Mouse (Mus musculus) right cerebral cortex, postnatal 10 days (tissue): ENCODE results near the gene Luzp2.
A peak's percentile ranks its signal among the peaks of the same experiment; 100 is the strongest.

ENCODE experiments used
- DNase-seq, 2 experiments: peaks; one replicate each; pipeline ENCODE4 v3.0.0; 2021; ENCODE audit warnings: low spot score in 2 of 2

Gene Luzp2

GRCm38 (mm10) chr7:54835372-54835851 lies at the start of gene Luzp2:
Gene Luzp2 (plus strand): TSS chr7:54835498.
- peak; percentile 63 to 64 for DNase-seq

DNA sequence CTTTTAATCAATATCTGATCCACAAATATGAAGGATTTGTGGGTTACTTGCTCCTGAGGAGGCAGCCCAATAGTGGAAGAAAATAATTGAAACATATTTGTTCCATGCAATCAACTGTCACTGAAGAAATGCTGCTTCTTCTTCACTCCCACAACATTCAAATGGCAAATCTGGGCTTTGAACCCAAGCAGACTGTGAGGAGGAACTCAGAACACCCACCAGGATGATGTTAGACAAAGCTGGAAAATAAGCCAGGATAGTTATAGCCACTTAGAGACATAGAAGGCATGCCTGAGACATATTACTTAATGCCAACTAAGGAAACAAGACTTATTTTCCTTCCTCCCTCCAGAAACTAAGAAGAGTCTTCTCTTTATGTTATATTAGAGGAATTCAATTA lies 47.8 kb upstream of the Luzp2 start:
- DNase-seq = no peak

- DNase-seq = no peak
Observed at GRCm38 (mm10) chr7:54818606-54819005, 16.7 kb upstream of the Luzp2 start.

DNA sequence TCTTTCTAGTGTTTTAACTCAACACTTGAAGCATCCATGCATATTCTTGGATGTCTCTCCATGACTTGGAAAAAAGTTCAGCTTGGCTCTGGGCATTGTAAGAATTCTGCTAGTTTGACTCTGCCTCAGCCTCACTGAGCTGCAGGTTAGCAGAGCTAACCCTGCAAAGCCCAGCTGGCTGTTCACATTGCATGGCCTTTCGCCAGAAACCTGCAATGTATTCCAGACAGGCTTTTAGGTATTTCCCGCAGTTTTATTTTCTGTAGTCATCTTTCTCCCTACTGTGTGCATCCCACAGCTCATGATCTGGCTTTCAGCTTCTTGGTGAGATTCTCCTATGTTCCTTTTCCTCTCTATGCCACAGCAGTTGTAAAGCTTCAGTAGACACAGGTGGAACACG lies 6.5 kb upstream of the Luzp2 start:
- DNase-seq = no peak

DNA sequence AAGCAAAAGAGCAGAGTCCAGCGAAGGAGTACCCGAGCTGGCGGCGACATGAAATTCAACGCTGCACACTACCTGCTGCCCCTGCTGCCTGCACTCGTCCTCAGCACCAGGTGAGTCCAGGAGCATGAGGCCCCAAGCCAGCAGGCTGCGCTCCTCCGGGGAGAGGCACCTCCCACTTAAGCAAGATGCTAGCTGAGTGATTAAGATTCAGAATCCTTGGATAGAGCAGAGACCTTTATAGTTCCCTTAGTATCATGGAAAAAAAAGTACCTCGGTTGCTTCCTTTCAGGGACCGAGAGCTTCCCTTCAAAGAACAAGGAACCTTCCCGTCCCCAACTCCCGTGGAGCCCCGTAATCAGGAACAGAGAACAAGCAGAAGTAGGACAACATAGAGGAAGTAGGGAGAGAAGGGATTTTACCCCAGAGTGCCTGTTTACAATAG lies 634 bp downstream of the Luzp2 start:
- DNase-seq = peak in 1 of 2 experiments; percentile 36

DNA sequence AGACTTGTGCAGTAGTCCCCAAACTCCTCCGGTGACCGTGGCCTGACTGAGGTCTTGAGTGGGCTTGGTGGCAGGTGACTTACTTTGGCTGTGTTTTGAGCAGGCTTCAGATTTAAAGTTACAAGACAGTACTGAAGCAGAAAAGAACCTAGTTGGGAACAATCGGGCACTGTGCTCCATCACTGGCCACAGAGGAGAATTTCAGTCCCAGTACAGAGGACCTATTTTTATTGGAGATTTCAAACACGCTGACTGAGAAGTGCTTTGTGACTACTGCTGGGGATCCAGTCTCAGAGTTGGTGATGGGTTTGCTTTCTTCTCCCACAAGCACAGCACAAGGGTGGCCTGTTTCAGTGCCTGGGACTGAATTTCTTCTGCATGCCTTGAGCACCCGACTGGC lies 1.1 kb downstream of the Luzp2 start:
- peak; percentile 65 to 71 for DNase-seq

GRCm38 (mm10) chr7:54842807-54843335 lies 7.6 kb downstream of the Luzp2 start:
- DNase-seq = no peak

DNA sequence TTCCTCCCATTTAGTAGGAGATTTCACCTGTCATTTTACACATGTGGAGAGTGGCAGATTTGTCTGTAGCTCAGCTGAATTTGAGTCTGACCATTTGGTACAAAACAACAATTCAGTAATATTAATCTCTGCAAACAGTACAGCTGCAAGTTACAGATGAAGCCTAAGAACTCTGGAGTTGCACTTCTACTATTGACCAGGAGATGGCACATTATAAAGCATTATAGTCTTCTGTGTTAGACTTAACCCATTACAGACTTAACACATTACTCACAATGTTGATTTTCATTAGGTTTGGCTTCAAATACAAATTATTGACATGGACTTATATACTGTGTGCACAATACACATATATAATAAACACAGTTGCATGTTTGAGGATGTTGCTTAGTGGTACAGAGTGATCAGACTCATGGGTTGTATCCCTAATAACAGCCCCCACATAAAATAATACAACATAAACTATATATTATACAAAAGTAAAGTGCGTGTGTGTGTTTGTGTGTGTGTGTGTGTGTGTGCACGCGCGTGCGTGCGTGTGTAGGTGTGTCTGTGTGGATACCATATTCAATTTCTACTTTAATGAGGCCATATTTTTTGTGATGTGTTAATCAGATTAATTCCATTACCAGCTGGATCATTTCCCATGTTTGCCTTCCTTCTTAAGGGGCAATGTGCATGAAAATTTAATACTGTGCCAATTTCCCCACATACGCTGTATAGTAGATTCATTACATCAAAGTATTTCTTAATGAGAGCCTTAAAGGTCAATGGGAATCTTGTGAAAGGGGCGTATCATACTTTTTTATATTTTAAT lies 10.8 kb downstream of the Luzp2 start:
- no peak for DNase-seq

GRCm38 (mm10) chr7:54846692-54847020 lies 11.4 kb downstream of the Luzp2 start:
- no peak for DNase-seq

DNA sequence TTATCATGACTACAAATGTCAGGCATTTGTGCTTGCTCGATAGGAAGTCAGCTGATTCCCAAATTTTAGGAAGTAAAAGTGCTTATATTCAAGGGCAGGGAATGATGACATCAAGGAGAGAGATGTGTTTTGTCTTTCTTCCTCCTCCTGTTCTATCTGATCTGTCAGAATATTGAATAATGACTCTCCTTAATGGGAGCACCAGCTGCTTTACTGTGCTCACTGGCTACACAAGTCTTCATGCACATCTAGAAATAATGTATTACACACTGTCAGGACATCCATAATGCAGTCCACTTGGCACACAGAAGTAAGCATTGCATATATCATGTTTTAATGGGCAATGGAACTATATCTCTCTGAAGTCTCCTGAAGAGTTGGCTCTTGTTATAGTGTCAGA lies 17.6 kb downstream of the Luzp2 start:
- no peak for DNase-seq

DNA sequence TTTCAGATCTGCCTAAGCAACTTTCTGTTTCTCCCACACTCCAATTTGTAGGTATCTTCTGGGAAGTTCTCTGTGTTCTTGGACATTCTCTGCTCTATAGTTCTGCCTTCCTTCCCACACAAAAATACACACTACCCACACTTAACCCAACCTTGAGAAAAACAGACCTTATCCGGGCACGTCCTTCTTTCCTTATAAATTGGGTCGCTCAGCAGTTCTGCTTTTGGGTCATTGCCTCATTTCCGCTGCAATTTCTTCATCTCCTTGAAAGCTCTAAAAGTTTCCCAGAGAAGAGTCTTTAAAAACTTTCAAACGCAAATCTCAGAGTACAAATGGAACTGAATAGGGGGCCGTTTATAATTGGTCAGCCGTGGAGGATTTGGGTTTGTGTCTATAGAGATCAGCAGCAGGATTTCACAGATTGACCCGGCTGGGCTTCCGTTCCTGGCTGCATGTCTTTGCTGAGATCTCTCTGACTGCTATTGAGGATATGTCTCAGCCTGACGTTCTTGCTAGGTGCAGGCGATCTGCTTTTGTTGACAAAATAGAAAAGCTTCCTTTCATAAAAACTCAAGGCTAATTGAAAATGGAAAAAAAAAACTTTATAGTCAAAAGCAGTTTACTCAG lies 26.0 kb downstream of the Luzp2 start:
- peak; percentile 34 to 41 for DNase-seq

GRCm38 (mm10) chr7:54878928-54879644 lies 43.8 kb downstream of the Luzp2 start:
- no peak for DNase-seq

GRCm38 (mm10) chr7:54893709-54894627 lies 58.7 kb downstream of the Luzp2 start:
- no peak for DNase-seq

GRCm38 (mm10) chr7:54898589-54898988 lies 63.3 kb downstream of the Luzp2 start:
- DNase-seq = no peak

- peak in 1 of 2 experiments; percentile 28 for DNase-seq
Observed at GRCm38 (mm10) chr7:54909958-54910357, 74.7 kb downstream of the Luzp2 start.

- DNase-seq = no peak
Observed at GRCm38 (mm10) chr7:54914030-54914429, 78.7 kb downstream of the Luzp2 start.

DNA sequence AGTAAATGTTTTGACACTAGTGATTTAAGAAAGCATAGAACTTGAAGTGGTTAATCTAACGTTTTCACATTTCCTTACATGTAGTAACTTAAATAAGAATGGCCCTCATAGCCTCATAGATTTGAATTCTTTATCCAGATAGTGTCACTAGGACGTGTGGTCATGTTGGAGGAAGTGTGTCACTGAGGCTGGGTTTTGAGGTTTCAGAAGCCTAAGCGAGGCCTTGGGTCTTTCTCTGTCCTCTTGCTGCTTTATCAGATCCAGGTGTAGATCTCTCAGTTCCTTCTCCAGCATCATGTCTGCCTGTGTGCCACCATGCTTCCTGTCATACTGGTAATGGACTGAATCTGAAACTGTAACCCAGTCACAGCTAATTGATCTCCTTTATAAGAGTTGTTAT lies 86.7 kb downstream of the Luzp2 start:
- no peak for DNase-seq

GRCm38 (mm10) chr7:54956759-54957158 lies 121.5 kb downstream of the Luzp2 start:
- DNase-seq = no peak

DNA sequence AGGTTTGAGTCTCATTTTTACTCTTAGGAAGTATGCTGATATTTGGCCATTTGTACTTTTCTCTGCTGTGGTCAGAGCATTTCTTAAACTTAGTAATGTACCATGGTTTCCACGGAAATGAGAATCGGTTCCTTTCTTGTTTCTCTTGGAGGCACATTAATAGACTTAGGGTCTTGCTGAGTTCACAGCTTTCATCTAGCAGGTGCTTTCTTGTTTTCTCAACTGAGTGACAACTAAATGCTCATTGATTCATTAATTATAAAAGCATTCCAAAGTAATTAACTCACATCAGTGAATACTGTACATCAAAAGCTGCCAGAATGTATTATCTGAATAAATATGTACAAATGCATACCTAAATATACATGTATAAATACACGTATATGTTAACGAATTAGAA lies 127.4 kb downstream of the Luzp2 start:
- no peak for DNase-seq

DNA sequence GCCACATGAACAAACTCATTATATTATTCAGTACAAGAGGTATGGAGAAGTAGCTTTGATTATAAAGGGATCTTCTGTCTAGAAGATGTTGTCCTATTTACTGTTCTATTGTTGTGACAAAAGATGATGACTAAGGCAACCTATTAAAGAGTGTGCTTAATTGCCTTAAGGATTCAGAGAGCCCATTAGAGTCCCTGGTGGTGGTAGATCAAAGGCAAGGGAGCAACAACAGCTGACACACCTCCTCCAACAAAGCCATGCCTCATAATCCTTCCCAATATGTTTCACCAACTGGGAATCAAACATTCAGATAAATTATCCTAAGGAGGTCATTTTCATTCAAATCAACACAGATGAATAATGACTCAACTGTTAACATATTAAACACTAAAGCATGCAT lies 142.1 kb downstream of the Luzp2 start:
- no peak for DNase-seq

GRCm38 (mm10) chr7:54980585-54980984 lies 145.3 kb downstream of the Luzp2 start:
- no peak for DNase-seq
